Mouse (Mus musculus): ENCODE results near the gene Cryaa.

Cryaa gene

GRCm38 (mm10) chr17:31713709-31714108, 36.1 kb downstream of the Cryaa start:
- DNase-seq = no peak

DNA sequence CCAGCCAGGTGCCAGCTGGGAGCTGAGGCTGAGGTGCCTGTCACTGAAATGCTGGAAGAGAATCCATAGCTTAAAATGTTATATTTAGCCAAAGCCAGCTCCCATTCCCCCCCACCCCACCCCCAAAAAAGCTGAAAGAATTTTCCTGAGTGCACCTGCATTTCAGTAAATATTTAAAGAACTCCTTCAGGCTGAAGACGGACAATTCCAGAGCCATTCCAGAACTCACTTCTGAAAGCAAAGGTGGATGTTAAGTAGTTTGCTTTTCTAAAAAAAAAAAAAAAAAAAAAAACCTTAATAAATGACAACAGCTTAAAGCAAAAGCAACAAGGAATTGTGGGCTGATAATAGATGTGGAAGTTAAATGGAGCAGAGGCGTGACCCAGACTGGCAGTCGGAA, 36.5 kb downstream of the Cryaa start:
- DNase-seq = no peak

DNA sequence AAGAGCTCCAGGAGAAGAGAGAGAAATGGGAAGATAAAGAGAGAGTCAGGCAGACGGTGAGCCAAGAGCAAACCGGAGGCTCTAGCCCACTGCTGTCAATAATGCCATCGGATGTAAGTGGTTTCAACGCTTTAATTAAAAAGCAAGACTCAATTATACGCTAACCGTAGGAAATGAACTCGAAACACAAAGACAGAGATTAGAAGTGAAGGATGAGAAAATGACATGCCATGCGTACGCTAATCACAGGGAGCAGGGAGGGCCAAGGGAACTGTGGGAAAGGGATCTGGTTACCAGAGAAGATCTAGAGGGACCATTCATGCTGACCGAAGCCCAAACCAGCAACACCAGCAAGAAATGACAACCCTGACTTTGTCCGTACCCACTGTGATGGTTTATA, 37.4 kb downstream of the Cryaa start:
- DNase-seq = no peak

DNA sequence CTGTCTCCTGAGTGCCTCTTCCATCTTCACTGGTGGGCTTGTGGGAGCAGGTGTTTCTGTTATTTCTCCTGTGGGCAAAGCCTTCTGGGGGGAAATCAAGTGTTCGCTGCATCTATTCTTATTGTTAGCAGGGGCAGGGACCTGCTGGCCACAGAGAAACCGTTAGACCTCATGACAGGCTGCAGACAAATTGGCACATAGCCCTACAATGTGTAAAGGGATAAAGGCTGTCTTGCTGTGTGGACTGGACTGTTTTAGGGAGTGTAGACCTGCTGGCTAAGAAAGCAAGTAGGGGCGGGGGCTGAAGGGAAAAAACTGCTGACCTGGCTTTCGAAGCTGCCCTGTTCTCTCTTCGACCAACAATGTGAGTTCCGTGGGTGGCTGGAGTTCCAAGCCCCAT, 44.0 kb downstream of the Cryaa start:
- no peak for DNase-seq

- no peak for DNase-seq
Measured at GRCm38 (mm10) chr17:31725366-31725765, 47.8 kb downstream of the Cryaa start.

- DNase-seq = no peak
Measured at GRCm38 (mm10) chr17:31726216-31726615, 48.6 kb downstream of the Cryaa start.

GRCm38 (mm10) chr17:31727230-31727629, 49.6 kb downstream of the Cryaa start:
- DNase-seq = peak in 1 of 2 experiments; percentile 15

- no peak for DNase-seq
Measured at GRCm38 (mm10) chr17:31728043-31728442, 50.4 kb downstream of the Cryaa start.

GRCm38 (mm10) chr17:31728968-31729501, 51.4 kb downstream of the Cryaa start:
- no peak for DNase-seq

- DNase-seq = no peak
Measured at GRCm38 (mm10) chr17:31731038-31731437, 53.4 kb downstream of the Cryaa start.
